Mouse (Mus musculus) intestine, postnatal 0 days (tissue): ENCODE data around the gene Dnah6. TPM values are rescaled to one million over a fixed set of nuclear protein-coding genes. Genes with fewer than 3 reads are reported as not detected.

ENCODE experiments used
- ATAC-seq: fragments of 200-750 bp; cut with Nextera tagmentation; 2 replicates; pipeline ENCODE4 v1.8.0; 2017; ENCODE audit warnings: mild to moderate bottlenecking, moderate TSS enrichment, moderate library complexity
- H3K27ac ChIP-seq: fragments of 300-500 bp; sonication (generic); 2 replicates; pipeline ENCODE4 v1.5.1; 2014; ENCODE audit warnings: mild to moderate bottlenecking, low read depth, low read length, moderate library complexity
- H3K27me3 ChIP-seq: fragments of 300-500 bp; sonication (generic); replicated peaks from 2 replicates; pipeline ENCODE4 v1.6.1; 2014; ENCODE audit warnings: low read length, mixed read lengths; ENCODE audit not compliant: control insufficient read depth, insufficient read depth
- H3K36me3 ChIP-seq: fragments of 300-500 bp; sonication (generic); 2 replicates; pipeline ENCODE4 v1.6.1; 2014; ENCODE audit warnings: mild to moderate bottlenecking, moderate library complexity; ENCODE audit not compliant: control insufficient read depth, insufficient read depth
- H3K4me1 ChIP-seq: fragments of 300-500 bp; sonication (generic); replicated peaks from 2 replicates; pipeline ENCODE4 v1.6.1; 2014; ENCODE audit warnings: antibody characterized with exemption, low read length, mixed read lengths; ENCODE audit not compliant: control insufficient read depth, insufficient read depth
- H3K4me2 ChIP-seq: fragments of 300-500 bp; sonication (generic); replicated peaks from 2 replicates; pipeline ENCODE4 v1.6.1; 2014; ENCODE audit warnings: low read depth, mild to moderate bottlenecking, moderate library complexity
- H3K4me3 ChIP-seq: fragments of 300-500 bp; sonication (generic); 2 replicates; pipeline ENCODE4 v1.5.1; 2014; ENCODE audit warnings: low read depth, low read length
- H3K9ac ChIP-seq: fragments of 300-500 bp; sonication (generic); 2 replicates; pipeline ENCODE4 v1.6.1; 2014; ENCODE audit warnings: mild to moderate bottlenecking, low read depth, low read length
- H3K9me3 ChIP-seq: fragments of 300-500 bp; sonication (generic); 2 replicates; pipeline ENCODE4 v1.6.1; 2016; ENCODE audit warnings: mixed run types; ENCODE audit not compliant: control insufficient read depth
- CTCF ChIP-seq: sonication (generic); IDR thresholded peaks from 2 replicates; pipeline ENCODE4 v1.5.1; 2016; ENCODE audit warnings: low read depth, mild to moderate bottlenecking, control low read depth, antibody characterized with exemption, moderate library complexity
- WGBS: fragments of 180-500 bp; shearing (Covaris S2); extraction: QIAGEN DNeasy Blood & Tissue Kit; methylation state at CpG from one replicate; pipeline ENCODE4 v1.1.7; 2014; 5-methylcytosine and 5-hydroxymethylcytosine counted together
- polyA plus RNA-seq: library from polyadenylated mRNA; unstranded; fragments of >200 nt; fragmentation: Nextera tagmentation; extraction: Ambion mirVana; gene quantifications from 2 replicates; pipeline ENCODE4 v1.2.1, GENCODE M21; 2015

Dnah6 gene
- polyA plus RNA-seq, 1 experiment from 2014 or later, result 0.09 TPM

DNA sequence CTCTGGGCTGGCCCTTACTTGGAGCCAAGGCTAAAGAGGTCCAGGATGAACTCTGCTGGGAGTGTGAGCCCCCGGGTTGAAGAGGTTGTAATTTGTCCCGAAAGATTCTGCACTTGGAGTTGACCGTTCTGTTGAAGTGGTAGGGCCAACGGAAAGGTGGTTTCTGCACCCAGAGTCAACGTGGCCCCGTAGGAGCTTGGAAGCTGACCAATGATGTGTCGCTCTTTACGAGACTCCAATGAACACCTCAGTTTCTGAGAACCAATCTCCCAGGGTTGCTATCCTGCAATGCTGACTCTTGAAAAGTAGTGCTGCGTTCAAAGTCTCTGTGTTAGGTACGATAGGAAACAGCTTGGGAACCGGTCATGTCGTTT lies 27.6 kb upstream of the Dnah6 start:
- ATAC-seq, result peak; percentile 67
- WGBS, result 1% methylated on average over 12 of the region's 12 CpGs
- H3K9ac ChIP-seq, result peak overlapping the region; percentile 80

GRCm38 (mm10) chr6:73248237-73249048 lies 27.0 kb upstream of the Dnah6 start, which contains the start of gene Suclg1:
TSS of gene Suclg1 (plus strand) at chr6:73248382.
- Histone ChIP-seq H3K36me3 (no peaks in the 10 kb centered on the region), H3K27ac (peak within 1 kb of the TSS; percentile 80), H3K4me1 (peaks cover 4% of the 10 kb centered on the region), H3K4me2 (peak within 1 kb of the TSS; percentile 75), H3K4me3 (peak within 1 kb of the TSS; percentile 75), H3K27me3 (no peaks in the 10 kb centered on the region), H3K9ac (peak within 1 kb of the TSS; percentile 80), H3K9me3 (no peaks in the 10 kb centered on the region)
- WGBS, result under 1% methylated on average over 57 of the region's 58 CpGs
- ATAC-seq, result peak; percentile 83
- no peak for TF ChIP-seq CTCF

More for the DNA sequence above, 27.6 kb upstream of the Dnah6 start:
- Histone ChIP-seq H3K4me3 (peak overlapping the region; percentile 75), H3K4me1 (peaks cover 8% of the 10 kb centered on the region), H3K27ac (peak overlapping the region; percentile 80), H3K36me3 (no peaks in the 10 kb centered on the region), H3K27me3 (no peaks in the 10 kb centered on the region), H3K9me3 (no peaks in the 10 kb centered on the region), H3K4me2 (peak overlapping the region; percentile 75)
- no peak for TF ChIP-seq CTCF

DNA sequence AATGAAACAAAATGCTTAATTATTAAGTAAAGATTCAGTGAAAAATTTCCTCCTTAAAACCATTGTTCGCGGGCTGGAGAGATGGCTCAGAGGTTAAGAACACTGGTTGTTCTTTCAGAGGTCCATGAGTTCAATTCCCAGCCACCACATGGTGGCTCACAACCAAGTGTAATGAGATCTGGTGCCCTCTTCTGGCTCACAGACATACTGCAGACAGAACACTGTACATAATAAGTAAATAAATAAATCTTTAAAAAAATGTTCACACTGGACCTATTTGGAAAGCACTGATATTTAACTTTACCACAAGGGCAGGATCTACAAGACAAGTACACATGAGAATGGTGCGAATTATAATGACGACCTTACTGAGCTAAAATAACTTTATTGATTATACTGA lies 26.0 kb upstream of the Dnah6 start:
- Histone ChIP-seq H3K27ac (no peak overlapping the region), H3K27me3 (no peaks in the 10 kb centered on the region), H3K4me1 (no peaks in the 10 kb centered on the region), H3K36me3 (no peaks in the 10 kb centered on the region), H3K4me3 (peak overlapping the region; percentile 75), H3K4me2 (peak overlapping the region; percentile 75), H3K9me3 (no peaks in the 10 kb centered on the region), H3K9ac (no peak overlapping the region)
- TF ChIP-seq CTCF, result peak; percentile 71
- ATAC-seq, result no peak
- WGBS, result 43% methylated on average over 4 of the region's 4 CpGs

GRCm38 (mm10) chr6:73246821-73247220 lies 25.4 kb upstream of the Dnah6 start:
- WGBS, result 62% methylated on average over 2 of the region's 2 CpGs
- Histone ChIP-seq H3K9me3 (no peaks in the 10 kb centered on the region), H3K4me1 (no peaks in the 10 kb centered on the region), H3K27ac (no peak overlapping the region), H3K9ac (no peak overlapping the region), H3K27me3 (no peaks in the 10 kb centered on the region), H3K4me2 (no peak overlapping the region), H3K4me3 (no peak overlapping the region), H3K36me3 (no peaks in the 10 kb centered on the region)
- no peak for TF ChIP-seq CTCF
- no peak for ATAC-seq

DNA sequence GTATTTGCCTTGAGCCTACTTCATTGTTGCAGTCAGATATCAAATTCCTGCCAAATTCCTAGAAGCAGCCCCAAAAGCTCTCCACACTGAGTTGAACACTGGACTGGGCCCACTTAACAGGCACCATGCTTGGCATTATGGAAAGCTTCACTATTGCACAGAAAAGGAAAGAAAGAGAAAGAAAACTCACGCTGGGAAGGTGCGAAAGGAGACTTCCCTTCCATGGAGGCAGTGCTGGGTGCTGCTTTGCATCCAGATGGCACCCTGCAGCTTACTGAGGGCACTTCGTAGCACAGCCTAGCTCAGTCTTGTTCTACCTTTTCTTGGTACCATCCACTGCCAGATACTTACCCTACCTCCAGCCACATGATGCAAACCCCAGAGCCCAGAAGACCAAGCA lies 14.2 kb upstream of the Dnah6 start:
- H3K27me3 ChIP-seq, result no peaks in the 10 kb centered on the region
- no peaks in the 10 kb centered on the region for H3K36me3 ChIP-seq
- H3K4me2 ChIP-seq, result no peak overlapping the region
- no peaks in the 10 kb centered on the region for H3K9me3 ChIP-seq
- WGBS, result 93% methylated on average over 3 of the region's 3 CpGs
- no peak overlapping the region for H3K27ac ChIP-seq
- H3K9ac ChIP-seq, result no peak overlapping the region
- no peak for TF ChIP-seq CTCF
- no peaks in the 10 kb centered on the region for H3K4me1 ChIP-seq
- no peak overlapping the region for H3K4me3 ChIP-seq
- ATAC-seq, result no peak

- Histone ChIP-seq H3K36me3 (no peaks in the 10 kb centered on the region), H3K27me3 (no peaks in the 10 kb centered on the region)
- WGBS, result 88% methylated on average over 6 of the region's 6 CpGs
Observed at GRCm38 (mm10) chr6:73234302-73234900, 12.9 kb upstream of the Dnah6 start.

More at GRCm38 (mm10) chr6:73234302-73234900, 12.9 kb upstream of the Dnah6 start:
- Histone ChIP-seq H3K4me2 (no peak overlapping the region), H3K4me1 (no peaks in the 10 kb centered on the region), H3K27ac (no peak overlapping the region), H3K9me3 (no peaks in the 10 kb centered on the region), H3K9ac (no peak overlapping the region), H3K4me3 (no peak overlapping the region)
- no peak for ATAC-seq
- no peak for TF ChIP-seq CTCF
